Mouse (Mus musculus) heart, adult 2 months (tissue): ENCODE measurements around the gene Ncmap. TPM values are rescaled to one million over a fixed set of nuclear protein-coding genes. Genes with fewer than 3 reads are reported as not detected.

Source experiments
- DNase-seq, 2 experiments: peaks; one replicate each; pipeline ENCODE4 v3.0.0; 2021
- H3K27ac ChIP-seq: fragments of 200-600 bp; 2 replicates; pipeline ENCODE4 v1.8.1; 2022
- H3K27me3 ChIP-seq: fragments of 200-500 bp; 2 replicates; pipeline ENCODE4 v1.6.1; 2012; ENCODE audit warnings: mild to moderate bottlenecking, low read length, inconsistent platforms, mixed read lengths; ENCODE audit not compliant: control insufficient read depth, insufficient read depth
- H3K36me3 ChIP-seq: fragments of 200-500 bp; 2 replicates; pipeline ENCODE4 v1.6.1; 2012; ENCODE audit warnings: low read length, inconsistent platforms; ENCODE audit not compliant: control insufficient read depth, insufficient read depth
- H3K4me1 ChIP-seq: fragments of 200-500 bp; 2 replicates; pipeline ENCODE4 v1.6.1; 2011; ENCODE audit warnings: low read length; ENCODE audit not compliant: control insufficient read depth, insufficient read depth
- H3K4me3 ChIP-seq: fragments of 200-600 bp; 2 replicates; pipeline ENCODE4 v1.8.1; 2022
- H3K79me2 ChIP-seq: fragments of 200-500 bp; replicated peaks from 2 replicates; pipeline ENCODE4 v1.6.1; 2012; ENCODE audit warnings: mild to moderate bottlenecking, inconsistent platforms, low read length, moderate library complexity, mixed read lengths; ENCODE audit not compliant: control insufficient read depth, insufficient read depth
- H3K9ac ChIP-seq: fragments of 200-500 bp; 2 replicates; pipeline ENCODE4 v1.6.1; 2012; ENCODE audit warnings: low read depth, mild to moderate bottlenecking, control low read depth, inconsistent platforms, low read length, mixed read lengths
- CTCF ChIP-seq: fragments of 200-600 bp; IDR thresholded peaks from 2 replicates; pipeline ENCODE4 v1.8.1; 2022; ENCODE audit warnings: antibody characterized with exemption, mild to moderate bottlenecking, moderate library complexity
- EP300 ChIP-seq: fragments of 200-500 bp; IDR thresholded peaks from 2 replicates; pipeline ENCODE4 v1.6.1; 2011; ENCODE audit warnings: low read depth, low read length, control low read depth; ENCODE audit not compliant: insufficient read depth
- POLR2A ChIP-seq: fragments of 200-500 bp; IDR thresholded peaks from 2 replicates; pipeline ENCODE4 v1.6.1; 2011; ENCODE audit warnings: mild to moderate bottlenecking, low read depth, low read length, control low read depth; ENCODE audit not compliant: insufficient read depth
- WGBS: fragments of 180-500 bp; shearing (Covaris S2); methylation state at CpG from one replicate; pipeline ENCODE4 v1.1.7; 2018; 5-methylcytosine and 5-hydroxymethylcytosine counted together
- intact Hi-C: fragments of 180-260 bp; cut with DNase I; formaldehyde crosslinking; loops from one replicate; pipeline ENCODE4 v1.15.1; 2025
- polyA plus RNA-seq: library from polyadenylated mRNA; depleted of rRNA; stranded (reverse); fragments of >200 nt; gene quantifications from 2 replicates; pipeline ENCODE4 v1.2.3, GENCODE M21; 2012
- total RNA-seq, 2 experiments: library from RNA; stranded (reverse); gene quantifications; 2 replicates each; pipeline ENCODE4 v1.2.3; 2021

Ncmap gene
- total and polyA plus RNA-seq, 3 experiments = 0.21 to 0.62 TPM; not detected in 1

- TF ChIP-seq POLR2A = no peak
- no peak for TF ChIP-seq EP300
- no peak for TF ChIP-seq CTCF
- peak overlapping the region; percentile 95 for H3K4me3 ChIP-seq
- H3K4me1 ChIP-seq = peaks cover 3% of the 10 kb centered on the region; the same call in 1 of the 2 replicates
- intact Hi-C loops = no loop called here
- H3K27ac ChIP-seq = peak overlapping the region; percentile 79
- H3K9ac ChIP-seq = peak overlapping the region; percentile 89
- H3K79me2 ChIP-seq = no peaks in the 10 kb centered on the region
- WGBS = 28% methylated on average over 11 of the region's 11 CpGs
- no peaks in the 10 kb centered on the region for H3K36me3 ChIP-seq
- DNase-seq = no peak
- no peaks in the 10 kb centered on the region for H3K27me3 ChIP-seq
These were observed 36.4 kb upstream of the Ncmap start for GRCm38 (mm10) chr4:135434395-135434789.

- Histone ChIP-seq H3K27ac (peak within 1 kb of the TSS; percentile 87), H3K79me2 (no peaks in the 10 kb centered on the region), H3K4me1 (peaks cover 2% of the 10 kb centered on the region; the same call in 1 of the 2 replicates), H3K36me3 (no peaks in the 10 kb centered on the region), H3K27me3 (no peaks in the 10 kb centered on the region), H3K4me3 (peak within 1 kb of the TSS; percentile 95), H3K9ac (peak within 1 kb of the TSS; percentile 92)
- intact Hi-C loops = loop anchor here (2.0 kb wide), 1 partner anchor 61 kb away; the partner anchor contains the start of genes Nipal3 and Stpg1
- DNase-seq = peak; percentile 85 to 89
- under 1% methylated on average over 70 of the region's 79 CpGs for WGBS
- TF ChIP-seq POLR2A = peak; percentile 61
- peak; percentile 31 for TF ChIP-seq CTCF
- no peak for TF ChIP-seq EP300
These were observed 35.7 kb upstream of the Ncmap start, which contains the start of gene Rcan3 for GRCm38 (mm10) chr4:135433443-135434394. Rcan3 (minus strand) TSS chr4:135433853.

DNA sequence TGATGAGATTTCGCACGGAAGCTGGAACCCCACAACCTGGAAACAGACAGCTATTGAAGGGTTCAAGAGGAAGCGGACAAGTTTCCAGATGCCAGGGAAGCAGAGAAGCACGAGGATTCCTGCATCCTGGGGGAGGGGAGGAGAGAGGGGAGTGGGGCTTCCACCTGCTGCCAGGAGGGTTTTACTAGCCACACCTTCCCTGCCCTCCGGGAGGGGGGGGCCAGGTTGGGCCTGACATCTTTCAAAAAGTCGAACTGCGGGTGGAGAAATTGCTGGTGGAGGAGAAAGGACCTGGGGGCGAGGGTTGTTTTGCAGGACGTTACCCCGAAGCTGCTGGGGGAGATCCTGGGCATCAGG lies 35.0 kb upstream of the Ncmap start:
- peak overlapping the region; percentile 95 for H3K4me3 ChIP-seq
- WGBS = 12% methylated on average over 10 of the region's 10 CpGs
- peak overlapping the region; percentile 92 for H3K9ac ChIP-seq
- H3K4me1 ChIP-seq = peaks cover 2% of the 10 kb centered on the region; the same call in 1 of the 2 replicates
- intact Hi-C loops = loop anchor here (2.0 kb wide), 1 partner anchor 62 kb away; the partner anchor contains the start of genes Nipal3 and Stpg1
- no peaks in the 10 kb centered on the region for H3K79me2 ChIP-seq
- H3K27ac ChIP-seq = peak overlapping the region; percentile 87
- H3K27me3 ChIP-seq = no peaks in the 10 kb centered on the region
- no peak for DNase-seq
- no peaks in the 10 kb centered on the region for H3K36me3 ChIP-seq
- no peak for TF ChIP-seq POLR2A
- no peak for TF ChIP-seq CTCF
- no peak for TF ChIP-seq EP300

DNA sequence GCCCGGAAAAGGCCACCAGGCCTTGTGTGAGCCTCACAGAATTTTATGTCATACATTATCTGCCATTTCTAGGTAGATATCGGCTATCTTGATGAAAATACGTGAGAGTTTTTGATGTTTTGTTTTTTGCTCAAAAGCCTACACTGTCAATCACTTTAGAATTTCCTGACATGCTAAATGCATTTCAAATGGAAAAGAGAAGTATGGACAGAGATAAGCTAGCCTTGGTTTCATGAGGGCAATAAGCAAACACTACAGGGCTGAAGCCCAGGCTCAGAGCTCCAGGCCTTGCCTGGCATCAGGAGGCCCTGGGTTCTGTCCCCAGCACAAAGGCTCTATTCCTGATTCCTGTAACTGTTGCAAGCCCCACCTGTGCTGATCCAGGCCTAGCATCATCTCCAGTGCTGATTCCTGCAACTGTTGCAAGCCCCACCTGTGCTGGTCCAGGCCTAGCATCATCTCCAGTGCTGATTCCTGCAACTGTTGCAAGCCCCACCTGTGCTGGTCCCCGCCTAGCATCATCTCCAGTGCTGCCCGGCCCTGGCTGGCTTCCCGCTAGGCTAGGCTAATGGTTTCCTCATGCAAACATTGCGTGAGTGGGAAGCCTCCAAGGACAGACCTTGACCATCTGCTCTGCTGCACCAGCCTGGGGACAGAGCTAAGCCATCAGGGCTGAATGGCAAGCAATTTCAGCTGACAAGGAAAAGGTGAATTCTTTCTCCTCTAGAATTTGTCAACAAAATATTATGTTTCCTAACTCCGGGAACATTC lies 32.1 kb upstream of the Ncmap start:
- Histone ChIP-seq H3K79me2 (no peaks in the 10 kb centered on the region), H3K4me1 (peaks cover 4% of the 10 kb centered on the region), H3K27me3 (no peaks in the 10 kb centered on the region), H3K27ac (no peak overlapping the region), H3K36me3 (no peaks in the 10 kb centered on the region), H3K4me3 (no peak overlapping the region), H3K9ac (no peak overlapping the region)
- TF ChIP-seq EP300 (no peak), POLR2A (no peak), CTCF (no peak)
- WGBS = 82% methylated on average over 8 of the region's 8 CpGs
- intact Hi-C loops = no loop called here
- no peak for DNase-seq

- TF ChIP-seq CTCF (no peak), EP300 (no peak), POLR2A (no peak)
- no peaks in the 10 kb centered on the region for H3K79me2 ChIP-seq
- no peak overlapping the region for H3K9ac ChIP-seq
- 70% methylated on average over 4 of the region's 4 CpGs for WGBS
- DNase-seq = no peak
- no peaks in the 10 kb centered on the region for H3K27me3 ChIP-seq
- H3K36me3 ChIP-seq = no peaks in the 10 kb centered on the region
- peaks cover 3% of the 10 kb centered on the region for H3K4me1 ChIP-seq
- intact Hi-C loops = no loop called here
- no peak overlapping the region for H3K27ac ChIP-seq
- no peak overlapping the region for H3K4me3 ChIP-seq
These were observed 31.4 kb upstream of the Ncmap start for GRCm38 (mm10) chr4:135429383-135429782.
